Mouse (Mus musculus) lung, postnatal 0 days (tissue): ENCODE measurements at regions not wholly inside any gene's neighbourhood (a gene's known extent, or its start where the extent isn't known, plus 50 kb on each side); places are given as distances from the start of the nearest gene placed in this dataset.

ENCODE experiments used
- ATAC-seq: fragments of 200-750 bp; cut with Nextera tagmentation; 2 replicates; pipeline ENCODE4 v1.8.0; 2017; ENCODE audit warnings: moderate library complexity
- DNase-seq: peaks from one replicate; pipeline ENCODE4 v3.0.0-alpha.2; 2016; ENCODE audit warnings: low spot score
- H3K27ac ChIP-seq: fragments of 300-500 bp; sonication (generic); 2 replicates; pipeline ENCODE4 v1.5.1; 2014; ENCODE audit warnings: antibody characterized with exemption, mild to moderate bottlenecking, low read length, mixed read lengths
- H3K27me3 ChIP-seq: fragments of 300-500 bp; sonication (generic); replicated peaks from 2 replicates; pipeline ENCODE4 v1.6.1; 2014; ENCODE audit warnings: low read length, mixed read lengths; ENCODE audit not compliant: insufficient read depth
- H3K36me3 ChIP-seq: fragments of 300-500 bp; sonication (generic); 2 replicates; pipeline ENCODE4 v1.6.1; 2014; ENCODE audit warnings: low read length, mixed read lengths; ENCODE audit not compliant: insufficient read depth
- H3K4me1 ChIP-seq: fragments of 300-500 bp; sonication (generic); 2 replicates; pipeline ENCODE4 v1.6.1; 2014; ENCODE audit warnings: antibody characterized with exemption, low read depth, low read length, mixed read lengths; ENCODE audit not compliant: insufficient read depth
- H3K4me2 ChIP-seq: fragments of 300-500 bp; sonication (generic); replicated peaks from 2 replicates; pipeline ENCODE4 v1.6.1; 2014; ENCODE audit warnings: low read depth, mild to moderate bottlenecking, low read length, moderate library complexity, mixed read lengths
- H3K4me3 ChIP-seq: fragments of 300-500 bp; sonication (generic); 2 replicates; pipeline ENCODE4 v1.5.1; 2014; ENCODE audit warnings: low read depth, low read length
- H3K9ac ChIP-seq: fragments of 300-500 bp; sonication (generic); replicated peaks from 2 replicates; pipeline ENCODE4 v1.6.1; 2014; ENCODE audit warnings: low read depth, mild to moderate bottlenecking
- H3K9me3 ChIP-seq: fragments of 300-500 bp; sonication (generic); 2 replicates; pipeline ENCODE4 v1.6.1; 2016; ENCODE audit warnings: low read length, mixed read lengths
- CTCF ChIP-seq: IDR thresholded peaks from 2 replicates; pipeline ENCODE4 v1.5.1; 2016; ENCODE audit warnings: antibody characterized with exemption, mild to moderate bottlenecking
- EP300 ChIP-seq: IDR thresholded peaks from 2 replicates; pipeline ENCODE4 v1.6.1; 2016; ENCODE audit warnings: antibody characterized with exemption, mild to moderate bottlenecking, control low read depth
- WGBS: fragments of 180-500 bp; shearing (Covaris S2); extraction: QIAGEN DNeasy Blood & Tissue Kit; methylation state at CpG from one replicate; pipeline ENCODE4 v1.1.7; 2014; 5-methylcytosine and 5-hydroxymethylcytosine counted together

- TF ChIP-seq CTCF, result no peak
- no peak for TF ChIP-seq EP300
- 61% methylated on average over 7 of the region's 7 CpGs for WGBS
- H3K27ac ChIP-seq, result no peak overlapping the region
Measured at GRCm38 (mm10) chr15:68556133-68556532, 2055.4 kb upstream of the Lrrc6 start.

DNA sequence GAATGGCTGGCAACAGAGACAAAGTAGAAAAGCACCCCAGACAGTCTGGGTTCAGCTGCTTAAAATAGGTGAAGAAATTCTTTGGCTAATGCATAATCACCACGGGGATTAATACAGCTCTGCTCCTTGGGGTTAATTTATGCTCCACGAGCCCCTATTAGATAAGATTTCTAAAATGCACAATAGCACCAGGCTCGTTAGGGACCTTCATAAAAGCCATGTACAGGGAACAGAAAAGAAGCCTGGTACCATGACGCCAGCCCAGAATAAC is 2035.3 kb upstream of the Lrrc6 start:
- Histone ChIP-seq H3K4me2 (no peak overlapping the region), H3K9ac (no peak overlapping the region), H3K9me3 (no peaks in the 10 kb centered on the region), H3K36me3 (no peaks in the 10 kb centered on the region), H3K27ac (no peak overlapping the region), H3K27me3 (no peaks in the 10 kb centered on the region), H3K4me3 (no peak overlapping the region), H3K4me1 (no peaks in the 10 kb centered on the region)
- TF ChIP-seq CTCF (no peak), EP300 (no peak)
- ATAC-seq (no peak), DNase-seq (no peak)
- 70% methylated on average over 4 of the region's 4 CpGs for WGBS

More at GRCm38 (mm10) chr15:68556133-68556532, 2055.4 kb upstream of the Lrrc6 start:
- no peak for DNase-seq
- Histone ChIP-seq H3K9me3 (no peaks in the 10 kb centered on the region), H3K9ac (no peak overlapping the region), H3K36me3 (no peaks in the 10 kb centered on the region), H3K4me3 (no peak overlapping the region), H3K4me2 (no peak overlapping the region), H3K4me1 (no peaks in the 10 kb centered on the region), H3K27me3 (no peaks in the 10 kb centered on the region)
- no peak for ATAC-seq

DNA sequence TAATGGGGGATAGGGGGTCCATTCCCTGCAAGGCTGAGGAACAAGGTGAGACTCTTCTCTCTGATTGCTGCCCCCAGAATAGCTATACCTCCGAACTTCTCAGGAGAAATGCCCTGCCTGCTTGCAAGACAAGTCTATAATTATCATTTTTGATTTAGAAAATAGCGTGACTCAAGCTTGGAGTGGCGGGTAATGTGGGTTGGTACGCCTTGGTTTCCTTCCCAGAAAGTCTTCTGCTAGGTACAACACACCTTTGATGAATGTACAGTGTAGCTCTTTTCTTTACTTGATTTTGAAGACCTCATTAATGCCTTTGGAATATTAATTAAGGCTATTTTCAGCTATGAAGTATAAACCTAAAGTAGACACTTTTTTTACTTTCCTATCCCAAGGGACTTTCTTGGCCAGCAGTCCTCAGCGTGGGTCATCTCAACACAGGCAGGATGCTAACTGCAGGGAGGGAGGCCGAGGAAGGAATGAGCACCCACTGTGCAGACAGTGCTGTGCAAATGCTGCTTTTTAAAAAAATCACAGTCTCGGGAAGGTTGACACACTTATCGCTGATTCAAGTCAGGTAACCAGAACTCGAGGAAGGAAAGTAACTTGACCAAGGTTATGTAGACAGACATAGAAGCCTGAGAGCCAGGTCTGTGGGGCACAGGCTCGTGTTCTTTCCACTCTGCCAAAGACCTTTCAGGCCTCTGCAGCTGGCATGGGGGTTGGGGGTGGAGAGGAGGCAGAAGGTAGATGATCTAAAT is 2034.8 kb upstream of the Lrrc6 start:
- Histone ChIP-seq H3K9ac (no peak overlapping the region), H3K36me3 (no peaks in the 10 kb centered on the region), H3K4me2 (no peak overlapping the region), H3K4me3 (no peak overlapping the region), H3K27ac (no peak overlapping the region), H3K9me3 (no peaks in the 10 kb centered on the region), H3K27me3 (no peaks in the 10 kb centered on the region), H3K4me1 (no peaks in the 10 kb centered on the region)
- WGBS, result 68% methylated on average over 10 of the region's 10 CpGs
- no peak for TF ChIP-seq EP300
- no peak for TF ChIP-seq CTCF
- DNase-seq, result no peak
- no peak for ATAC-seq

DNA sequence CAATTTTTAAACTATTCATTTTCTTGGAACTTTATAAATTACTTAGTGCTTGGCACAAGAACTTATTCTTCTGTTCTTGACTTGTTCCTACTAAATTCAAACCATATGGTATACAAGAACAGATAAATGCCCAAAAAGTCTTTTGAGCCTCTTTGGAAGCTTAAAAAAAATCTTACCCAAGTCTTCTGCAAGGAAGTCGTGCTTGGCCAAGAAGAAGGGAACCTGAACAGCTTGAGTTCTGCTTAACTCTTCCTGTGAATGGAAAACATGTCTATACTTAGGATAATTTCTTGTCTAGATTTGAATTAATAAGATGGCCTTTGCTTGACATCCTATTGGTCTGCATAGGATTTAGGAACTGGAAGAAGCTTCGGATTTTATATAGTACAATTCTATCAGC is 2020.0 kb upstream of the Lrrc6 start:
- Histone ChIP-seq H3K36me3 (no peaks in the 10 kb centered on the region), H3K9me3 (no peaks in the 10 kb centered on the region), H3K4me1 (no peaks in the 10 kb centered on the region), H3K4me2 (no peak overlapping the region), H3K4me3 (no peak overlapping the region), H3K9ac (no peak overlapping the region), H3K27me3 (no peaks in the 10 kb centered on the region), H3K27ac (no peak overlapping the region)
- DNase-seq (no peak), ATAC-seq (no peak)
- 71% methylated on average over 2 of the region's 2 CpGs for WGBS
- TF ChIP-seq CTCF, result no peak
- TF ChIP-seq EP300, result no peak

DNA sequence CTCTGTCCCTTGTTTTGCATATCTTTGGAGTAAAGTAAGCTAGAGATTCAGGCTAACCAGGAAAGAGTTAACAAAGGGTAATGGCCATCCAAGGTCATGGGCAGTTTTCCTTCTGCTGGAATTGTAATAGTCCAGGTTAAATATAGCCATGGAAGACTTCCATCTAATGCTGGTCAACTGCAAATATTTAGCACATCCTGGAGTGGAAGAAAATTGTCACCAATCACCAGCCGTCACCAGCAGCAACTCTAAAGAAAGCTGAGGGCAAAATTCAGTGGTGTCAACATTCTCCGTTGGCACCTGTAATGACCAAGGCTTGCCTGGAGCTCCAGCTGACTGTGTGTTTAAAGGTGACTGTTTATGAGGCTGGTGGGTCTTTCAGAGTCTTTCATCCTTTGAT is 2011.7 kb upstream of the Lrrc6 start:
- 64% methylated on average over 2 of the region's 2 CpGs for WGBS
- DNase-seq (no peak), ATAC-seq (no peak)
- no peak overlapping the region for H3K4me2 ChIP-seq
- no peaks in the 10 kb centered on the region for H3K9me3 ChIP-seq
- H3K9ac ChIP-seq, result no peak overlapping the region
- no peaks in the 10 kb centered on the region for H3K27me3 ChIP-seq
- H3K27ac ChIP-seq, result no peak overlapping the region
- H3K4me1 ChIP-seq, result no peaks in the 10 kb centered on the region
- H3K4me3 ChIP-seq, result no peak overlapping the region
- TF ChIP-seq CTCF (no peak), EP300 (no peak)
- H3K36me3 ChIP-seq, result no peaks in the 10 kb centered on the region

- Histone ChIP-seq H3K9ac (no peak overlapping the region), H3K27ac (no peak overlapping the region), H3K9me3 (no peaks in the 10 kb centered on the region), H3K4me2 (no peak overlapping the region), H3K4me1 (no peaks in the 10 kb centered on the region), H3K27me3 (no peaks in the 10 kb centered on the region), H3K4me3 (no peak overlapping the region), H3K36me3 (no peaks in the 10 kb centered on the region)
- WGBS, result 55% methylated on average over 5 of the region's 5 CpGs
- DNase-seq, result no peak
- TF ChIP-seq CTCF, result no peak
- TF ChIP-seq EP300, result no peak
- ATAC-seq, result no peak
Measured at GRCm38 (mm10) chr15:68508190-68508589, 2007.5 kb upstream of the Lrrc6 start.

- no peak for ATAC-seq
- H3K9ac ChIP-seq, result no peak overlapping the region
- H3K4me2 ChIP-seq, result no peak overlapping the region
- H3K36me3 ChIP-seq, result no peaks in the 10 kb centered on the region
- no peak overlapping the region for H3K4me3 ChIP-seq
- H3K27me3 ChIP-seq, result no peaks in the 10 kb centered on the region
- no peaks in the 10 kb centered on the region for H3K9me3 ChIP-seq
- TF ChIP-seq CTCF (no peak), EP300 (no peak)
- H3K27ac ChIP-seq, result no peak overlapping the region
- WGBS, result 59% methylated on average over 2 of the region's 2 CpGs
- DNase-seq, result no peak
- no peaks in the 10 kb centered on the region for H3K4me1 ChIP-seq
Measured at GRCm38 (mm10) chr15:68506093-68506492, 2005.4 kb upstream of the Lrrc6 start.
